Mouse (Mus musculus) spleen, adult 2 months (tissue): ENCODE results near the gene Phgr1.

ENCODE experiments used
- CTCF ChIP-seq: fragments of 200-500 bp; IDR thresholded peaks from 2 replicates; pipeline ENCODE4 v1.5.1; 2011; ENCODE audit warnings: mild to moderate bottlenecking, inconsistent platforms; ENCODE audit not compliant: insufficient read depth, insufficient read length, insufficient replicate concordance; ENCODE audit errors: extremely low read depth
- POLR2A ChIP-seq: fragments of 200-500 bp; IDR thresholded peaks from 2 replicates; pipeline ENCODE4 v1.6.1; 2011; ENCODE audit warnings: low read depth, low read length, inconsistent platforms

- TF ChIP-seq POLR2A (no peak), CTCF (no peak)
These were observed 42.5 kb upstream of the Phgr1 start for GRCm38 (mm10) chr2:118729816-118730621.
